Mouse (Mus musculus): ENCODE results near the gene Cyp2d11. TPM values are rescaled to one million over a fixed set of nuclear protein-coding genes. Genes with fewer than 3 reads are reported as not detected.

The Cyp2d11 gene
- polyA plus RNA-seq, 1 experiment from 2014 or later, result not detected

- H3K4me2 ChIP-seq (ENCODE audit: low read length), result no peak overlapping the region
- no peak for ATAC-seq
- H3K27ac ChIP-seq (ENCODE audit: low read length), result no peak overlapping the region
- peaks cover 12% of the 10 kb centered on the region for H3K4me1 ChIP-seq (ENCODE audit: control insufficient read depth, insufficient read depth, low read length)
- peaks cover 7% of the 10 kb centered on the region for H3K36me3 ChIP-seq (ENCODE audit: control insufficient read depth, insufficient read depth, low read length)
- no peak overlapping the region for H3K9ac ChIP-seq (ENCODE audit: low read depth, low read length)
- H3K9me3 ChIP-seq (replicated peaks; ENCODE audit: control insufficient read depth, low read length, poor library complexity, severe bottlenecking), result no peaks in the 10 kb centered on the region
- WGBS, result 92% methylated on average over 27 of the region's 27 CpGs
- H3K4me3 ChIP-seq (ENCODE audit: low read depth, low read length), result no peak overlapping the region
- peaks cover 7% of the 10 kb centered on the region for H3K27me3 ChIP-seq (ENCODE audit: control insufficient read depth, insufficient read depth, low read depth, low read length)
Measured at GRCm38 (mm10) chr15:82343368-82344287, 50.2 kb downstream of the Cyp2d11 start.

- Histone ChIP-seq H3K4me2 (ENCODE audit: low read length) (no peak overlapping the region), H3K9me3 (replicated peaks; ENCODE audit: control insufficient read depth, low read length, poor library complexity, severe bottlenecking) (no peaks in the 10 kb centered on the region), H3K27ac (ENCODE audit: low read length) (no peak overlapping the region), H3K27me3 (ENCODE audit: control insufficient read depth, insufficient read depth, low read depth, low read length) (peaks cover 7% of the 10 kb centered on the region), H3K36me3 (ENCODE audit: control insufficient read depth, insufficient read depth, low read length) (no peaks in the 10 kb centered on the region), H3K4me1 (ENCODE audit: control insufficient read depth, insufficient read depth, low read length) (peaks cover 20% of the 10 kb centered on the region), H3K4me3 (ENCODE audit: low read depth, low read length) (no peak overlapping the region), H3K9ac (ENCODE audit: low read depth, low read length) (no peak overlapping the region)
- ATAC-seq, result no peak
- 76% methylated on average over 5 of the region's 5 CpGs for WGBS
Measured at GRCm38 (mm10) chr15:82342543-82342935, 51.3 kb downstream of the Cyp2d11 start.

GRCm38 (mm10) chr15:82341675-82342542 lies 51.9 kb downstream of the Cyp2d11 start:
- no peaks in the 10 kb centered on the region for H3K36me3 ChIP-seq (ENCODE audit: control insufficient read depth, insufficient read depth, low read length)
- H3K4me1 ChIP-seq (ENCODE audit: control insufficient read depth, insufficient read depth, low read length), result peaks cover 16% of the 10 kb centered on the region
- no peak overlapping the region for H3K27ac ChIP-seq (ENCODE audit: low read length)
- peaks cover 7% of the 10 kb centered on the region for H3K27me3 ChIP-seq (ENCODE audit: control insufficient read depth, insufficient read depth, low read depth, low read length)
- no peak overlapping the region for H3K4me3 ChIP-seq (ENCODE audit: low read depth, low read length)
- no peak for ATAC-seq
- no peak overlapping the region for H3K4me2 ChIP-seq (ENCODE audit: low read length)
- no peak overlapping the region for H3K9ac ChIP-seq (ENCODE audit: low read depth, low read length)
- 72% methylated on average over 15 of the region's 15 CpGs for WGBS
- H3K9me3 ChIP-seq (replicated peaks; ENCODE audit: control insufficient read depth, low read length, poor library complexity, severe bottlenecking), result no peaks in the 10 kb centered on the region

- Histone ChIP-seq H3K4me2 (ENCODE audit: low read length) (peak overlapping the region; percentile 50), H3K9ac (ENCODE audit: low read depth, low read length) (peak overlapping the region; percentile 56), H3K27ac (ENCODE audit: low read length) (no peak overlapping the region), H3K27me3 (ENCODE audit: control insufficient read depth, insufficient read depth, low read depth, low read length) (peaks cover 7% of the 10 kb centered on the region), H3K4me3 (ENCODE audit: low read depth, low read length) (peak overlapping the region; percentile 29), H3K36me3 (ENCODE audit: control insufficient read depth, insufficient read depth, low read length) (no peaks in the 10 kb centered on the region), H3K4me1 (ENCODE audit: control insufficient read depth, insufficient read depth, low read length) (peaks cover 12% of the 10 kb centered on the region), H3K9me3 (replicated peaks; ENCODE audit: control insufficient read depth, low read length, poor library complexity, severe bottlenecking) (no peaks in the 10 kb centered on the region)
- WGBS, result 5% methylated on average over 39 of the region's 40 CpGs
- no peak for ATAC-seq
Measured at GRCm38 (mm10) chr15:82341036-82341501, 52.8 kb downstream of the Cyp2d11 start.

- H3K27ac ChIP-seq (ENCODE audit: low read length), result no peak overlapping the region
- peak overlapping the region; percentile 56; the same call in 1 of the 2 replicates for H3K9ac ChIP-seq (ENCODE audit: low read depth, low read length)
- H3K4me3 ChIP-seq (ENCODE audit: low read depth, low read length), result no peak overlapping the region; the same call in 1 of the 2 replicates
- H3K36me3 ChIP-seq (ENCODE audit: control insufficient read depth, insufficient read depth, low read length), result no peaks in the 10 kb centered on the region
- peaks cover 7% of the 10 kb centered on the region for H3K27me3 ChIP-seq (ENCODE audit: control insufficient read depth, insufficient read depth, low read depth, low read length)
- H3K4me1 ChIP-seq (ENCODE audit: control insufficient read depth, insufficient read depth, low read length), result peaks cover 12% of the 10 kb centered on the region
- no peak for ATAC-seq
- no peaks in the 10 kb centered on the region for H3K9me3 ChIP-seq (replicated peaks; ENCODE audit: control insufficient read depth, low read length, poor library complexity, severe bottlenecking)
- H3K4me2 ChIP-seq (ENCODE audit: low read length), result peak overlapping the region; percentile 50
- WGBS, result 44% methylated on average over 21 of the region's 21 CpGs
Measured at GRCm38 (mm10) chr15:82340414-82341035, 53.3 kb downstream of the Cyp2d11 start.

GRCm38 (mm10) chr15:82339634-82340254 lies 54.1 kb downstream of the Cyp2d11 start:
- no peak overlapping the region for H3K4me2 ChIP-seq (ENCODE audit: low read length)
- no peak overlapping the region for H3K9ac ChIP-seq (ENCODE audit: low read depth, low read length)
- WGBS, result 74% methylated on average over 8 of the region's 8 CpGs

More at GRCm38 (mm10) chr15:82339634-82340254, 54.1 kb downstream of the Cyp2d11 start:
- Histone ChIP-seq H3K9me3 (replicated peaks; ENCODE audit: control insufficient read depth, low read length, poor library complexity, severe bottlenecking) (no peaks in the 10 kb centered on the region), H3K4me1 (ENCODE audit: control insufficient read depth, insufficient read depth, low read length) (peaks cover 12% of the 10 kb centered on the region), H3K4me3 (ENCODE audit: low read depth, low read length) (no peak overlapping the region), H3K36me3 (ENCODE audit: control insufficient read depth, insufficient read depth, low read length) (no peaks in the 10 kb centered on the region), H3K27me3 (ENCODE audit: control insufficient read depth, insufficient read depth, low read depth, low read length) (peaks cover 7% of the 10 kb centered on the region), H3K27ac (ENCODE audit: low read length) (no peak overlapping the region)
- no peak for ATAC-seq

Small RNA genes lying within 50 kb of the gene (microRNA-seq; reads per million reads assigned to microRNA genes)
- not detected for gene Gm25990
- not detected for gene Gm27331
- gene Mir7684, result not detected

Other genes starting within 250 kb of the Cyp2d11 start
- gene Srebf2, start 246.8 kb downstream of the Cyp2d11 start, polyA plus RNA-seq (2015; fragmentation: Nextera tagmentation; extraction: Ambion mirVana), result 194 and 218 TPM in 2 replicates
- 0.77 and 1.0 TPM in 2 replicates for gene Shisa8, start 181.2 kb downstream of the Cyp2d11 start, polyA plus RNA-seq (2015; fragmentation: Nextera tagmentation; extraction: Ambion mirVana)
- gene Tnfrsf13c, start 169.7 kb downstream of the Cyp2d11 start, polyA plus RNA-seq (2015; fragmentation: Nextera tagmentation; extraction: Ambion mirVana), result 0.14 TPM in 1 of 2 replicates, not detected in the other
- 12.7 and 13.9 TPM in 2 replicates for gene Cenpm, start 149.3 kb downstream of the Cyp2d11 start, polyA plus RNA-seq (2015; fragmentation: Nextera tagmentation; extraction: Ambion mirVana)
- gene 1500009C09Rik, start 141.6 kb downstream of the Cyp2d11 start, polyA plus RNA-seq (2015; fragmentation: Nextera tagmentation; extraction: Ambion mirVana), result 21.0 and 21.7 TPM in 2 replicates
- gene Sept3, start 119.1 kb downstream of the Cyp2d11 start, polyA plus RNA-seq (2015; fragmentation: Nextera tagmentation; extraction: Ambion mirVana), result 406 and 437 TPM in 2 replicates
- 0.25 TPM in 1 of 2 replicates, not detected in the other for gene Wbp2nl, start 95.1 kb downstream of the Cyp2d11 start, polyA plus RNA-seq (2015; fragmentation: Nextera tagmentation; extraction: Ambion mirVana)
- 23.8 and 28.0 TPM in 2 replicates for gene Naga, start 55.1 kb downstream of the Cyp2d11 start, polyA plus RNA-seq (2015; fragmentation: Nextera tagmentation; extraction: Ambion mirVana)
- gene Pheta2, start 55.1 kb downstream of the Cyp2d11 start, polyA plus RNA-seq (2015; fragmentation: Nextera tagmentation; extraction: Ambion mirVana), result 1.1 and 1.5 TPM in 2 replicates
- gene Smdt1, start 55.1 kb downstream of the Cyp2d11 start, polyA plus RNA-seq (2015; fragmentation: Nextera tagmentation; extraction: Ambion mirVana), result 300 and 320 TPM in 2 replicates
- gene Ndufa6, start 39.7 kb downstream of the Cyp2d11 start, polyA plus RNA-seq (2015; fragmentation: Nextera tagmentation; extraction: Ambion mirVana), result 321 and 346 TPM in 2 replicates
- gene Cyp2d22, start 13.8 kb downstream of the Cyp2d11 start, polyA plus RNA-seq (2015; fragmentation: Nextera tagmentation; extraction: Ambion mirVana), result 1.2 and 1.5 TPM in 2 replicates
- gene Cyp2d10, start 13.2 kb upstream of the Cyp2d11 start, polyA plus RNA-seq (2015; fragmentation: Nextera tagmentation; extraction: Ambion mirVana), result not detected in 2 replicates
- not detected in 2 replicates for gene Cyp2d9, start 39.4 kb upstream of the Cyp2d11 start, polyA plus RNA-seq (2015; fragmentation: Nextera tagmentation; extraction: Ambion mirVana)
- not detected in 2 replicates for gene Cyp2d12, start 161.1 kb upstream of the Cyp2d11 start, polyA plus RNA-seq (2015; fragmentation: Nextera tagmentation; extraction: Ambion mirVana)
- gene Cyp2d34, start 226.9 kb upstream of the Cyp2d11 start, polyA plus RNA-seq (2015; fragmentation: Nextera tagmentation; extraction: Ambion mirVana), result not detected in 2 replicates